Mouse (Mus musculus): Measurements from ENCODE around the gene Cacna1a. TPM values are rescaled to one million over a fixed set of nuclear protein-coding genes. Genes with fewer than 3 reads are reported as not detected.

Gene Cacna1a
- 0.37 and 2.7 TPM in 2 replicates for polyA plus RNA-seq (2011; ENCODE audit: insufficient read depth, insufficient read length, low replicate concordance, missing spikeins)

- no peaks in the 10 kb centered on the region for H3K4me1 ChIP-seq (ENCODE audit: control insufficient read depth, insufficient read depth, low read length)
- no peak within 1 kb of the TSS for H3K4me3 ChIP-seq (replicated peaks; ENCODE audit: control insufficient read depth, low read depth, low read length)
- TF ChIP-seq POLR2A (IDR thresholded peaks at IDR 0.05; ENCODE audit: borderline replicate concordance, control insufficient read depth, low read depth, low read length): no peak
- TF ChIP-seq CTCF (IDR thresholded peaks at IDR 0.05; ENCODE audit: control insufficient read depth, insufficient read depth, low read length): no peak
- H3K27ac ChIP-seq (ENCODE audit: control insufficient read depth, insufficient read depth, low read depth, low read length, poor library complexity): no peak within 1 kb of the TSS
- 81% methylated on average over 3 of the region's 3 CpGs for WGBS
Measured at GRCm38 (mm10) chr8:84388275-84388674, at the start of gene Cacna1a. TSS of gene Cacna1a (plus strand) at chr8:84388440.

GRCm38 (mm10) chr8:84338493-84338892 lies 49.7 kb upstream of the Cacna1a start:
- TF ChIP-seq CTCF (IDR thresholded peaks at IDR 0.05; ENCODE audit: control insufficient read depth, insufficient read depth, low read length): no peak
- no peak for TF ChIP-seq POLR2A (IDR thresholded peaks at IDR 0.05; ENCODE audit: borderline replicate concordance, control insufficient read depth, low read depth, low read length)
- Histone ChIP-seq H3K27ac (ENCODE audit: control insufficient read depth, insufficient read depth, low read depth, low read length, poor library complexity) (no peak overlapping the region), H3K4me3 (replicated peaks; ENCODE audit: control insufficient read depth, low read depth, low read length) (no peak overlapping the region), H3K4me1 (ENCODE audit: control insufficient read depth, insufficient read depth, low read length) (no peaks in the 10 kb centered on the region)
- WGBS: 8% methylated on average over 17 of the region's 17 CpGs

- Histone ChIP-seq H3K27ac (ENCODE audit: control insufficient read depth, insufficient read depth, low read depth, low read length, poor library complexity) (no peak overlapping the region), H3K4me1 (ENCODE audit: control insufficient read depth, insufficient read depth, low read length) (no peaks in the 10 kb centered on the region), H3K4me3 (replicated peaks; ENCODE audit: control insufficient read depth, low read depth, low read length) (no peak overlapping the region)
- no peak for TF ChIP-seq CTCF (IDR thresholded peaks at IDR 0.05; ENCODE audit: control insufficient read depth, insufficient read depth, low read length)
- TF ChIP-seq POLR2A (IDR thresholded peaks at IDR 0.05; ENCODE audit: borderline replicate concordance, control insufficient read depth, low read depth, low read length): no peak
- 12% methylated on average over 7 of the region's 7 CpGs for whole genome bisulfite sequencing
Measured at GRCm38 (mm10) chr8:84339320-84339719, 48.9 kb upstream of the Cacna1a start.

GRCm38 (mm10) chr8:84339867-84340266 lies 48.4 kb upstream of the Cacna1a start:
- TF ChIP-seq POLR2A (IDR thresholded peaks at IDR 0.05; ENCODE audit: borderline replicate concordance, control insufficient read depth, low read depth, low read length) (no peak), CTCF (IDR thresholded peaks at IDR 0.05; ENCODE audit: control insufficient read depth, insufficient read depth, low read length) (no peak)
- 40% methylated on average over 4 of the region's 4 CpGs for WGBS
- H3K27ac ChIP-seq (ENCODE audit: control insufficient read depth, insufficient read depth, low read depth, low read length, poor library complexity): no peak overlapping the region
- no peak overlapping the region for H3K4me3 ChIP-seq (replicated peaks; ENCODE audit: control insufficient read depth, low read depth, low read length)
- H3K4me1 ChIP-seq (ENCODE audit: control insufficient read depth, insufficient read depth, low read length): no peaks in the 10 kb centered on the region

- WGBS: 16% methylated on average over 2 of the region's 2 CpGs
Measured at GRCm38 (mm10) chr8:84340671-84341070, 47.6 kb upstream of the Cacna1a start.

GRCm38 (mm10) chr8:84345493-84345892 lies 42.7 kb upstream of the Cacna1a start:
- 60% methylated on average over 7 of the region's 7 CpGs for WGBS

More at GRCm38 (mm10) chr8:84340671-84341070, 47.6 kb upstream of the Cacna1a start:
- no peaks in the 10 kb centered on the region for H3K4me1 ChIP-seq (ENCODE audit: control insufficient read depth, insufficient read depth, low read length)
- H3K27ac ChIP-seq (ENCODE audit: control insufficient read depth, insufficient read depth, low read depth, low read length, poor library complexity): no peak overlapping the region
- TF ChIP-seq CTCF (IDR thresholded peaks at IDR 0.05; ENCODE audit: control insufficient read depth, insufficient read depth, low read length) (no peak), POLR2A (IDR thresholded peaks at IDR 0.05; ENCODE audit: borderline replicate concordance, control insufficient read depth, low read depth, low read length) (no peak)
- H3K4me3 ChIP-seq (replicated peaks; ENCODE audit: control insufficient read depth, low read depth, low read length): no peak overlapping the region

GRCm38 (mm10) chr8:84346421-84346820 lies 41.8 kb upstream of the Cacna1a start:
- Histone ChIP-seq H3K27ac (ENCODE audit: control insufficient read depth, insufficient read depth, low read depth, low read length, poor library complexity) (no peak overlapping the region), H3K4me3 (replicated peaks; ENCODE audit: control insufficient read depth, low read depth, low read length) (no peak overlapping the region), H3K4me1 (ENCODE audit: control insufficient read depth, insufficient read depth, low read length) (no peaks in the 10 kb centered on the region)
- WGBS: 63% methylated on average over 4 of the region's 4 CpGs
- TF ChIP-seq POLR2A (IDR thresholded peaks at IDR 0.05; ENCODE audit: borderline replicate concordance, control insufficient read depth, low read depth, low read length) (no peak), CTCF (IDR thresholded peaks at IDR 0.05; ENCODE audit: control insufficient read depth, insufficient read depth, low read length) (no peak)

More at GRCm38 (mm10) chr8:84345493-84345892, 42.7 kb upstream of the Cacna1a start:
- no peak for TF ChIP-seq CTCF (IDR thresholded peaks at IDR 0.05; ENCODE audit: control insufficient read depth, insufficient read depth, low read length)
- no peak for TF ChIP-seq POLR2A (IDR thresholded peaks at IDR 0.05; ENCODE audit: borderline replicate concordance, control insufficient read depth, low read depth, low read length)
- Histone ChIP-seq H3K4me3 (replicated peaks; ENCODE audit: control insufficient read depth, low read depth, low read length) (no peak overlapping the region), H3K4me1 (ENCODE audit: control insufficient read depth, insufficient read depth, low read length) (no peaks in the 10 kb centered on the region), H3K27ac (ENCODE audit: control insufficient read depth, insufficient read depth, low read depth, low read length, poor library complexity) (no peak overlapping the region)

GRCm38 (mm10) chr8:84349526-84349925 lies 38.7 kb upstream of the Cacna1a start:
- Histone ChIP-seq H3K4me3 (replicated peaks; ENCODE audit: control insufficient read depth, low read depth, low read length) (no peak overlapping the region), H3K27ac (ENCODE audit: control insufficient read depth, insufficient read depth, low read depth, low read length, poor library complexity) (no peak overlapping the region), H3K4me1 (ENCODE audit: control insufficient read depth, insufficient read depth, low read length) (no peaks in the 10 kb centered on the region)
- TF ChIP-seq POLR2A (IDR thresholded peaks at IDR 0.05; ENCODE audit: borderline replicate concordance, control insufficient read depth, low read depth, low read length) (no peak), CTCF (IDR thresholded peaks at IDR 0.05; ENCODE audit: control insufficient read depth, insufficient read depth, low read length) (no peak)
- WGBS: 73% methylated on average over 1 of the region's 1 CpGs

GRCm38 (mm10) chr8:84350960-84351359 lies 37.3 kb upstream of the Cacna1a start:
- H3K27ac ChIP-seq (ENCODE audit: control insufficient read depth, insufficient read depth, low read depth, low read length, poor library complexity): no peak overlapping the region
- H3K4me1 ChIP-seq (ENCODE audit: control insufficient read depth, insufficient read depth, low read length): no peaks in the 10 kb centered on the region
- 60% methylated on average over 4 of the region's 4 CpGs for WGBS
- TF ChIP-seq POLR2A (IDR thresholded peaks at IDR 0.05; ENCODE audit: borderline replicate concordance, control insufficient read depth, low read depth, low read length): no peak
- no peak for TF ChIP-seq CTCF (IDR thresholded peaks at IDR 0.05; ENCODE audit: control insufficient read depth, insufficient read depth, low read length)
- no peak overlapping the region for H3K4me3 ChIP-seq (replicated peaks; ENCODE audit: control insufficient read depth, low read depth, low read length)
